Mouse (Mus musculus) heart, postnatal 0 days (tissue): ENCODE results near the gene Kxd1.
A peak's percentile ranks its signal among the peaks of the same experiment; 100 is the strongest.

Experiments used
- CTCF ChIP-seq: IDR thresholded peaks from 2 replicates; pipeline ENCODE4 v1.5.1; 2016; ENCODE audit warnings: antibody characterized with exemption, control low read depth, low read depth
- EP300 ChIP-seq: IDR thresholded peaks from 2 replicates; pipeline ENCODE4 v1.6.1; 2016; ENCODE audit warnings: antibody characterized with exemption, low read depth

- peak; percentile 85 for TF ChIP-seq CTCF
- no peak for TF ChIP-seq EP300
These were observed 22.9 kb downstream of the Kxd1 start for GRCm38 (mm10) chr8:70504851-70505250.
